Mouse (Mus musculus) forebrain, embryonic 11.5 days (tissue): ENCODE measurements around the gene Ddx54. TPM values are rescaled to one million over a fixed set of nuclear protein-coding genes. Genes with fewer than 3 reads are reported as not detected.

Experiments
- ATAC-seq: fragments of 200-750 bp; cut with Nextera tagmentation; replicated peaks from 2 replicates; pipeline ENCODE4 v1.8.0; 2017; ENCODE audit warnings: moderate TSS enrichment; ENCODE audit not compliant: low FRiP score
- DNase-seq: peaks from one replicate; pipeline ENCODE4 v3.0.0-alpha.2; 2017; ENCODE audit warnings: low spot score
- H3K27ac ChIP-seq: fragments of 300-500 bp; sonication (generic); 2 replicates; pipeline ENCODE4 v1.5.1; 2014; ENCODE audit warnings: low read depth, low read length
- H3K27me3 ChIP-seq: fragments of 300-500 bp; sonication (generic); 2 replicates; pipeline ENCODE4 v1.6.1; 2014; ENCODE audit warnings: mild to moderate bottlenecking, low read length, mixed read lengths; ENCODE audit not compliant: control insufficient read depth, insufficient read depth
- H3K36me3 ChIP-seq: fragments of 300-500 bp; sonication (generic); 2 replicates; pipeline ENCODE4 v1.6.1; 2014; ENCODE audit warnings: mild to moderate bottlenecking, low read length, moderate library complexity, mixed read lengths; ENCODE audit not compliant: control insufficient read depth, insufficient read depth
- H3K4me1 ChIP-seq: fragments of 300-500 bp; sonication (generic); replicated peaks from 2 replicates; pipeline ENCODE4 v1.6.1; 2014; ENCODE audit warnings: low read length, mixed read lengths; ENCODE audit not compliant: control insufficient read depth, insufficient read depth
- H3K4me2 ChIP-seq: fragments of 300-500 bp; sonication (generic); 2 replicates; pipeline ENCODE4 v1.6.1; 2014; ENCODE audit warnings: low read depth, mild to moderate bottlenecking, low read length, moderate library complexity, mixed read lengths; ENCODE audit not compliant: severe bottlenecking
- H3K4me3 ChIP-seq: fragments of 300-500 bp; sonication (generic); 2 replicates; pipeline ENCODE4 v1.5.1; 2014; ENCODE audit warnings: low read depth, low read length
- H3K9ac ChIP-seq: fragments of 300-500 bp; sonication (generic); 2 replicates; pipeline ENCODE4 v1.6.1; 2014; ENCODE audit warnings: low read length
- H3K9me3 ChIP-seq: fragments of 300-500 bp; sonication (generic); 2 replicates; pipeline ENCODE4 v1.6.1; 2016; ENCODE audit warnings: low read length, mixed read lengths; ENCODE audit not compliant: control insufficient read depth
- WGBS: fragments of 180-500 bp; shearing (Covaris S2); extraction: QIAGEN DNeasy Blood & Tissue Kit; methylation state at CpG from one replicate; pipeline ENCODE4 v1.1.7; 2014; 5-methylcytosine and 5-hydroxymethylcytosine counted together
- polyA plus RNA-seq: library from polyadenylated mRNA; unstranded; fragments of >200 nt; fragmentation: Nextera tagmentation; extraction: Ambion mirVana; gene quantifications from 2 replicates; pipeline ENCODE4 v1.2.1, GENCODE M21; 2014

Gene Ddx54
- polyA plus RNA-seq, 1 experiment from 2014 or later, result 45.7 TPM

GRCm38 (mm10) chr5:120634860-120635259 lies 22.3 kb downstream of the Ddx54 start:
- Histone ChIP-seq H3K9ac (no peak overlapping the region), H3K4me3 (no peak overlapping the region), H3K4me2 (no peak overlapping the region), H3K27ac (no peak overlapping the region), H3K36me3 (no peaks in the 10 kb centered on the region), H3K9me3 (no peaks in the 10 kb centered on the region), H3K4me1 (no peaks in the 10 kb centered on the region), H3K27me3 (no peaks in the 10 kb centered on the region; the same call in 1 of the 2 replicates)
- no peak for DNase-seq
- 67% methylated on average over 5 of the region's 5 CpGs for WGBS
- no peak for ATAC-seq

GRCm38 (mm10) chr5:120635633-120636032 lies 23.1 kb downstream of the Ddx54 start:
- no peak overlapping the region for H3K4me2 ChIP-seq
- WGBS, result 91% methylated on average over 5 of the region's 5 CpGs
- no peak for ATAC-seq
- no peak overlapping the region for H3K27ac ChIP-seq
- H3K36me3 ChIP-seq, result no peaks in the 10 kb centered on the region
- no peaks in the 10 kb centered on the region for H3K9me3 ChIP-seq
- no peaks in the 10 kb centered on the region; the same call in 1 of the 2 replicates for H3K27me3 ChIP-seq
- no peak for DNase-seq
- no peaks in the 10 kb centered on the region for H3K4me1 ChIP-seq
- H3K9ac ChIP-seq, result no peak overlapping the region
- no peak overlapping the region for H3K4me3 ChIP-seq

GRCm38 (mm10) chr5:120640094-120640493 lies 27.6 kb downstream of the Ddx54 start:
- H3K36me3 ChIP-seq, result no peaks in the 10 kb centered on the region
- WGBS, result 88% methylated on average over 7 of the region's 7 CpGs
- no peak for DNase-seq
- H3K9ac ChIP-seq, result no peak overlapping the region
- no peak overlapping the region for H3K4me3 ChIP-seq
- no peaks in the 10 kb centered on the region for H3K27me3 ChIP-seq
- no peaks in the 10 kb centered on the region for H3K4me1 ChIP-seq
- no peak overlapping the region for H3K4me2 ChIP-seq
- no peak overlapping the region for H3K27ac ChIP-seq
- no peaks in the 10 kb centered on the region for H3K9me3 ChIP-seq
- no peak for ATAC-seq

- DNase-seq (no peak), ATAC-seq (no peak)
- H3K9ac ChIP-seq, result no peak overlapping the region
- H3K36me3 ChIP-seq, result no peaks in the 10 kb centered on the region
- peaks cover 9% of the 10 kb centered on the region for H3K27me3 ChIP-seq
- H3K27ac ChIP-seq, result no peak overlapping the region
- WGBS, result 87% methylated on average over 14 of the region's 14 CpGs
- H3K9me3 ChIP-seq, result no peaks in the 10 kb centered on the region
- peaks cover 2% of the 10 kb centered on the region; the same call in 1 of the 2 replicates for H3K4me1 ChIP-seq
- H3K4me3 ChIP-seq, result no peak overlapping the region
- H3K4me2 ChIP-seq, result no peak overlapping the region
Observed at GRCm38 (mm10) chr5:120643365-120644085, 31.0 kb downstream of the Ddx54 start.

GRCm38 (mm10) chr5:120644227-120644626 lies 31.7 kb downstream of the Ddx54 start:
- DNase-seq, result no peak
- WGBS, result 87% methylated on average over 3 of the region's 3 CpGs

GRCm38 (mm10) chr5:120645851-120646250 lies 33.3 kb downstream of the Ddx54 start:
- ATAC-seq, result no peak
- Histone ChIP-seq H3K9ac (no peak overlapping the region), H3K9me3 (no peaks in the 10 kb centered on the region)

More at GRCm38 (mm10) chr5:120644227-120644626, 31.7 kb downstream of the Ddx54 start:
- Histone ChIP-seq H3K27me3 (peaks cover 16% of the 10 kb centered on the region), H3K4me1 (peaks cover 8% of the 10 kb centered on the region; the same call in 1 of the 2 replicates), H3K4me3 (no peak overlapping the region), H3K9me3 (no peaks in the 10 kb centered on the region), H3K4me2 (no peak overlapping the region), H3K9ac (no peak overlapping the region), H3K36me3 (no peaks in the 10 kb centered on the region), H3K27ac (no peak overlapping the region)
- no peak for ATAC-seq

GRCm38 (mm10) chr5:120647361-120647760 lies 34.8 kb downstream of the Ddx54 start:
- DNase-seq (no peak), ATAC-seq (no peak)
- Histone ChIP-seq H3K9ac (no peak overlapping the region), H3K4me3 (no peak overlapping the region), H3K27me3 (peaks cover 30% of the 10 kb centered on the region), H3K9me3 (no peaks in the 10 kb centered on the region), H3K4me2 (no peak overlapping the region), H3K36me3 (no peaks in the 10 kb centered on the region), H3K4me1 (peaks cover 10% of the 10 kb centered on the region; the same call in 1 of the 2 replicates), H3K27ac (no peak overlapping the region)
- WGBS, result 69% methylated on average over 4 of the region's 4 CpGs

More at GRCm38 (mm10) chr5:120645851-120646250, 33.3 kb downstream of the Ddx54 start:
- Histone ChIP-seq H3K4me2 (no peak overlapping the region), H3K36me3 (no peaks in the 10 kb centered on the region), H3K27me3 (peaks cover 30% of the 10 kb centered on the region), H3K4me1 (peaks cover 10% of the 10 kb centered on the region; the same call in 1 of the 2 replicates), H3K4me3 (no peak overlapping the region), H3K27ac (no peak overlapping the region)
- DNase-seq, result no peak
- WGBS, result 58% methylated on average over 6 of the region's 6 CpGs

GRCm38 (mm10) chr5:120647814-120648491 lies 35.4 kb downstream of the Ddx54 start:
- ATAC-seq (no peak), DNase-seq (no peak)
- Histone ChIP-seq H3K4me3 (no peak overlapping the region), H3K9me3 (no peaks in the 10 kb centered on the region), H3K36me3 (no peaks in the 10 kb centered on the region), H3K4me1 (peaks cover 10% of the 10 kb centered on the region; the same call in 1 of the 2 replicates), H3K27me3 (peaks cover 30% of the 10 kb centered on the region), H3K9ac (no peak overlapping the region), H3K27ac (no peak overlapping the region), H3K4me2 (no peak overlapping the region; the same call in 1 of the 2 replicates)
- 44% methylated on average over 12 of the region's 12 CpGs for WGBS
